Mouse (Mus musculus): ENCODE measurements around the gene Apba2. TPM values are rescaled to one million over a fixed set of nuclear protein-coding genes. Genes with fewer than 3 reads are reported as not detected.

The Apba2 gene
- polyA plus RNA-seq (2014; fragmentation: Nextera tagmentation; extraction: Ambion mirVana), result 18.3 and 20.7 TPM in 2 replicates

DNA sequence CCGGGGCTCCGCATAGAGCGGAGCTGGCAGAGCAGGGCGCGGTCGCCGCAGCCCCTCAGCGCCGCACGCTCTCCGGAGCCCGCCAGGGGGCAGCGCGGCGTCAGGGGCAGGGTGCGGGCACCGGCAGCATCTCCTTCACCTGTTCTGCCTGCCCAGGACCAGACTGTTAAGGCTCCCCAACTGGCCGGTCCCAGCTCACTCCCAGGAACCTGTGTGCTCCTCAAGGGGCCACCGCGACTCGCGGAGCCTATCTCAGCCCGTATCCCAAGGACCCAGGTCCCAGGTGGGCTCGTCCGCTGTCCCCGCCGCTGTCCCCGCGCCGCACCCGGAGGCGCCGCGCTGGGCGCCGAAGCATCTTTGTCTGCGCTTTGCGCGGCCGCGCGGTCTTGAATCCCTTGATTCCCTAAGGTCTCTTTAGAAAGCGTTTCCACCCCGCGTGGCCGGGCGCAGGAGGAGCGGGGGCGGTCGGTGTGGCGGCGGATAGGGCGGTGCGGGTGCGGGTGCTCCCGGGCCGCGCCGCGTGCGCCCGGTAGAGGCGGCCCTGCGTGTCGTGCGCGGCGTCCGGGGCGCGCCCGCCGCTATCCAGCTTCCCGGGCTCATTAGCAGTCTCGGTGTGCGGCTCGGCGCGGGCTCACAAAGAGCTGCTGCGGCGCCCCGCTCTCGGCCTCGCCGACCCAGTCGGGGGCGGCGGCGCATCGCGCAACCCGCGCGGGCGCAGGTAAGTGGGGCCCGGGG is at the start of gene Apba2:
TSS of gene Apba2 (plus strand) at position 171 of the 735 bp plus-strand sequence.
- Histone ChIP-seq H3K27ac (replicated peaks; ENCODE audit: low read depth, low read length) (no peak within 1 kb of the TSS), H3K36me3 (replicated peaks; ENCODE audit: control insufficient read depth, insufficient read depth, low read depth, low read length) (no peaks in the 10 kb centered on the region), H3K9ac (replicated peaks; ENCODE audit: low read length) (peak within 1 kb of the TSS; percentile 75), H3K9me3 (replicated peaks; ENCODE audit: control insufficient read depth, low read length) (no peaks in the 10 kb centered on the region), H3K4me2 (ENCODE audit: low read depth, low read length) (peak within 1 kb of the TSS; percentile 91), H3K27me3 (ENCODE audit: control insufficient read depth, insufficient read depth, low read length) (peaks cover 6% of the 10 kb centered on the region), H3K4me3 (ENCODE audit: low read depth, low read length) (peak within 1 kb of the TSS; percentile 49), H3K4me1 (ENCODE audit: control insufficient read depth, insufficient read depth, low read length) (no peaks in the 10 kb centered on the region)
- WGBS, result under 1% methylated on average over 79 of the region's 96 CpGs
- ATAC-seq (replicated peaks; ENCODE audit: insufficient number of reproducible peaks, low FRiP score, low TSS enrichment, low read depth) (peak; percentile 82), DNase-seq (ENCODE audit: low spot score) (peak; percentile 73)

DNA sequence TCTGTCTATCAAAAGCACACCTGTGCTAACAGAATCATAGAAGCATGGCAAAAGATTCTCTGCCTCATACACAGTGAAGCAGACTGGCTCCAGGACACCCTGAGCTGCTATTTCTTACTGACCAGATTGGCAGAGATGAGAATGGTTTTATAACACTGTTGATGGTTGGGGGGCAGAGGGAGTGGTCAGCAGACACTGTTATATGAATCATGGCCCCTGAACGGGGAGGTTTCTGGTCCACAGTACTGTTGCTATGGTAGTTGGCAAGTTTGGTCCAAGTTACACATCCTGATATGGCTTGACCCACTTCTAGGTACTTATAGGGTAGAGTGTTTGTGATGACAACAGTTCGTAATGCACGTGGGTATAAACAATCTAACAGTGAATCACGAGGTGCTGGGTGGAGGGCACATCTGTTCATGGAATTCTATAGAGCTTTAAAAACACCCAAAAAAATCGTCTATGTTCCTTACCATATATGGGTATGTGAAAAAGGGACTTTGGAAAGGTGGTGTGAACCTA is 49.6 kb upstream of the Apba2 start:
- no peak for ATAC-seq (replicated peaks; ENCODE audit: insufficient number of reproducible peaks, low FRiP score, low TSS enrichment, low read depth)
- Histone ChIP-seq H3K27ac (replicated peaks; ENCODE audit: low read depth, low read length) (no peak overlapping the region), H3K4me1 (ENCODE audit: control insufficient read depth, insufficient read depth, low read length) (no peaks in the 10 kb centered on the region), H3K4me3 (ENCODE audit: low read depth, low read length) (no peak overlapping the region), H3K27me3 (ENCODE audit: control insufficient read depth, insufficient read depth, low read length) (no peaks in the 10 kb centered on the region), H3K4me2 (ENCODE audit: low read depth, low read length) (no peak overlapping the region), H3K9ac (replicated peaks; ENCODE audit: low read length) (no peak overlapping the region), H3K9me3 (replicated peaks; ENCODE audit: control insufficient read depth, low read length) (no peaks in the 10 kb centered on the region), H3K36me3 (replicated peaks; ENCODE audit: control insufficient read depth, insufficient read depth, low read depth, low read length) (no peaks in the 10 kb centered on the region)
- WGBS, result 81% methylated on average over 5 of the region's 5 CpGs
- DNase-seq (ENCODE audit: low spot score), result no peak

DNA sequence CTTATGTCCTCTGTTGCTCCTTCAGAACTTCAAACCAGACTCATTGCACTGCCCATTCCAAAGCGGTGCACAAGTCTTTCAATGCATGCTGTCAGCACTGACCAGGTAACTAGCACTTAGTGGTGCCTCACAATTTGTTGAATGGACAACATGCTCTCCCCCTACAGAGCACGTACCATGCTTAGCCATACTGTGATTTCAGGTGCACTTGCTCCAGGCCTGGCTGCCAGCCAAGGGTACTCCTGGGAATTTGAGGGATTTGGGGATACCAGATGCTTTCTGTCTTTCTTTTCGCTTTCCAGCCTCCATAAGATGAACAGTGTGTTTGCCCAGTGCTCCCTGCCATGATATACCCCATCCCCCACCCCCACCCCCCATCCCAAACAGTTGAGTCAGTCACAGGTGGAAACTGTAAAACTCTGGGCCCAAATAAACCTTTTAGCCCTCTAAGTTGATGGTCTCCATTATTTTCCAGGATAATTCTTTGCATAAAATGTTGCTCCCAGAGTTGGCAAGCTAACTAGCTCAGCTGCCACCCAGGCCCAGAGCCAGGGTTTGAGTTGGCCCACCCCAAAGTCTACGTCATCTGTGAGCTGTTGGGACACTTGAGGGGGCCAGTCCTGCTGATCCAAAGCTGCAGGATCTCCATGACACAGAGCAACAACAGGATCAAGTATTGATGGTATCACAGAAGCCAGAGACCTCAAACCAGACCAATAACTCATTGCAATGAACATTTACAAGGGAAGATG is 48.9 kb upstream of the Apba2 start:
- Histone ChIP-seq H3K4me2 (ENCODE audit: low read depth, low read length) (no peak overlapping the region), H3K4me3 (ENCODE audit: low read depth, low read length) (no peak overlapping the region), H3K9me3 (replicated peaks; ENCODE audit: control insufficient read depth, low read length) (no peaks in the 10 kb centered on the region), H3K27me3 (ENCODE audit: control insufficient read depth, insufficient read depth, low read length) (no peaks in the 10 kb centered on the region), H3K4me1 (ENCODE audit: control insufficient read depth, insufficient read depth, low read length) (no peaks in the 10 kb centered on the region), H3K27ac (replicated peaks; ENCODE audit: low read depth, low read length) (no peak overlapping the region), H3K36me3 (replicated peaks; ENCODE audit: control insufficient read depth, insufficient read depth, low read depth, low read length) (no peaks in the 10 kb centered on the region), H3K9ac (replicated peaks; ENCODE audit: low read length) (no peak overlapping the region)
- WGBS, result 77% methylated on average over 4 of the region's 4 CpGs
- DNase-seq (ENCODE audit: low spot score) (no peak), ATAC-seq (replicated peaks; ENCODE audit: insufficient number of reproducible peaks, low FRiP score, low TSS enrichment, low read depth) (no peak)

DNA sequence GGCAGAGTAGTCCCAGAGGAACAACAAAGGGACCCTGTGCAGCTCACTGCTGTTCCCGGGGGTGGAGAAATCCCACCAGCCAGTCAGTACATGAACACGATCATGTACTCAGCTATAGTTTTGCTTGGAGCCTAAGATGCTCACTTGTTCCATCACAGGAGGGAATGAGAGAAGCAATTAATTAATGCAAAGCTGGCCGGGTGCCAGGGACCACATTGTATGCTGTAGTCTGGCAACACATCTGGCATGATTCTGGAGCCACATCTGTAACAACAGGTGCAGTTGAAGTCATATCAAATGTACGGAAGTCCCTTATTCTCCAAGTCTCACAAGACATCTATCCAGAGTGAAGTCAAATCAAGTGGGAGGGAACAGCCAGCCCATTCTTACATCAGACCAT is 45.3 kb upstream of the Apba2 start:
- no peaks in the 10 kb centered on the region for H3K27me3 ChIP-seq (ENCODE audit: control insufficient read depth, insufficient read depth, low read length)
- ATAC-seq (replicated peaks; ENCODE audit: insufficient number of reproducible peaks, low FRiP score, low TSS enrichment, low read depth), result no peak
- H3K4me1 ChIP-seq (ENCODE audit: control insufficient read depth, insufficient read depth, low read length), result no peaks in the 10 kb centered on the region
- no peak overlapping the region for H3K4me3 ChIP-seq (ENCODE audit: low read depth, low read length)
- no peaks in the 10 kb centered on the region for H3K36me3 ChIP-seq (replicated peaks; ENCODE audit: control insufficient read depth, insufficient read depth, low read depth, low read length)
- H3K27ac ChIP-seq (replicated peaks; ENCODE audit: low read depth, low read length), result no peak overlapping the region
- WGBS, result 85% methylated on average over 4 of the region's 4 CpGs
- no peaks in the 10 kb centered on the region for H3K9me3 ChIP-seq (replicated peaks; ENCODE audit: control insufficient read depth, low read length)
- no peak overlapping the region for H3K9ac ChIP-seq (replicated peaks; ENCODE audit: low read length)
- H3K4me2 ChIP-seq (ENCODE audit: low read depth, low read length), result no peak overlapping the region
- DNase-seq (ENCODE audit: low spot score), result no peak

DNA sequence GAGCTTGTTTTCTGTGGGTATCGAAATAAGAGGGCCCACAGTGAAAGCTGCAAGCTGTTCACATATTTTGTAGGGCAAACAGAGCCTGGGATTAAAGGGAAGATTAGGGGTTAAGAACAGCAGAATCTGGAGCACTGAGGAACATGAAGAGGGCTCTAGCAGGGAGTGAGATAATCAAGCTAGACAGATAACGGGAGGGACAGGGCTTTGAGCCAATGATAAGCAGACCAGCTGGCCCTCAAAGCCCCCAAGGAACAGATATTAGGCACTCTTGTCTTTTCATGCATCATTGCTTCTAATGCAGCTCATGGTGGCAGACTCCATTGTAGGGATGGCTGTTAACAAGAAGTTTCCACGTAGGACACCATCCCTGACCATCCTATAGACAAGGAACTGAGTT is 44.8 kb upstream of the Apba2 start:
- ATAC-seq (replicated peaks; ENCODE audit: insufficient number of reproducible peaks, low FRiP score, low TSS enrichment, low read depth), result no peak
- Histone ChIP-seq H3K4me3 (ENCODE audit: low read depth, low read length) (no peak overlapping the region), H3K4me1 (ENCODE audit: control insufficient read depth, insufficient read depth, low read length) (no peaks in the 10 kb centered on the region), H3K27me3 (ENCODE audit: control insufficient read depth, insufficient read depth, low read length) (no peaks in the 10 kb centered on the region), H3K9ac (replicated peaks; ENCODE audit: low read length) (no peak overlapping the region), H3K4me2 (ENCODE audit: low read depth, low read length) (no peak overlapping the region), H3K9me3 (replicated peaks; ENCODE audit: control insufficient read depth, low read length) (no peaks in the 10 kb centered on the region), H3K27ac (replicated peaks; ENCODE audit: low read depth, low read length) (no peak overlapping the region), H3K36me3 (replicated peaks; ENCODE audit: control insufficient read depth, insufficient read depth, low read depth, low read length) (no peaks in the 10 kb centered on the region)
- 79% methylated on average over 3 of the region's 3 CpGs for WGBS
- DNase-seq (ENCODE audit: low spot score), result no peak

DNA sequence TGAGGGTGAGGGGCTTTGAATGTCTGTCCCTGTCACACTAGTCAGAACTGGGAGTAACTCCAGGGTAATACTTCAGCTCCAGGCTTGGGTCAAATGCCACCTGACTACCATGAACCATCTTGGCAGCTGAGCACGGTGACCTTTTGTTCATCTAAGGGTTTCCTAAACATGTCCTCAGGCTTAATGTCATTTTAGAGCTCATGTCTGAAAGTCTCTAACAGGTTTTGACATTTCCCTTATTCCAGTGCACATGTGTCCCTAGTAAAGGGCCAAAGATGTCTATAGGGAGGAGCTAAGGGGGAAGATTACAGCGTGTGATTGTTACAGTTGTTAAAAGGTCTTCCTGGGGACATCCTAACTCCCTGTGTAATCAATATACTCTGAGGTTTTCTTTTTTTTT is 43.7 kb upstream of the Apba2 start:
- no peaks in the 10 kb centered on the region for H3K27me3 ChIP-seq (ENCODE audit: control insufficient read depth, insufficient read depth, low read length)
- DNase-seq (ENCODE audit: low spot score) (no peak), ATAC-seq (replicated peaks; ENCODE audit: insufficient number of reproducible peaks, low FRiP score, low TSS enrichment, low read depth) (no peak)
- no peak overlapping the region for H3K4me3 ChIP-seq (ENCODE audit: low read depth, low read length)
- no peaks in the 10 kb centered on the region for H3K4me1 ChIP-seq (ENCODE audit: control insufficient read depth, insufficient read depth, low read length)
- no peaks in the 10 kb centered on the region for H3K36me3 ChIP-seq (replicated peaks; ENCODE audit: control insufficient read depth, insufficient read depth, low read depth, low read length)
- H3K9ac ChIP-seq (replicated peaks; ENCODE audit: low read length), result no peak overlapping the region
- no peak overlapping the region for H3K4me2 ChIP-seq (ENCODE audit: low read depth, low read length)
- 78% methylated on average over 2 of the region's 2 CpGs for WGBS
- H3K9me3 ChIP-seq (replicated peaks; ENCODE audit: control insufficient read depth, low read length), result no peaks in the 10 kb centered on the region
- no peak overlapping the region for H3K27ac ChIP-seq (replicated peaks; ENCODE audit: low read depth, low read length)

DNA sequence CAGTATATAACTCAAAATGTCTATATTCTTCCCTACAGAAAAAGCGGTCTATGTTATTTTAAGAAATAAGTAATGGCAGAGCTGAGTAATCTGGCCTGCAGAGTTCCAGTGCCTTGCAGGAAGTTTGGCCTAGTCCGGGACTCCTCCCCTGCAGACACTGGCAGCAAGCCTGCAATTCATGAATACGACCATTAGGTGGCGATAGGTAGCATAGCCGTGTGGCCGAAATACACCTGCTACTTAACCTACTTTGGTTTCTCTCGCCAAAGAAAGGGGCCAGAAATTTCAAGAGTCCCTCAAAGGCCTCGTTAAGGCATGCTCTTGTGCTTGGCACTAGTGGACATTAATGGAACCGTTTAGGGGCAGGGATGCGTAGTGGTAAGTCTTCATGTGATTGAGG is 4.1 kb upstream of the Apba2 start:
- Histone ChIP-seq H3K27me3 (ENCODE audit: control insufficient read depth, insufficient read depth, low read length) (peaks cover 3% of the 10 kb centered on the region), H3K4me1 (ENCODE audit: control insufficient read depth, insufficient read depth, low read length) (no peaks in the 10 kb centered on the region), H3K4me3 (ENCODE audit: low read depth, low read length) (no peak overlapping the region), H3K4me2 (ENCODE audit: low read depth, low read length) (no peak overlapping the region), H3K27ac (replicated peaks; ENCODE audit: low read depth, low read length) (no peak overlapping the region), H3K36me3 (replicated peaks; ENCODE audit: control insufficient read depth, insufficient read depth, low read depth, low read length) (no peaks in the 10 kb centered on the region), H3K9me3 (replicated peaks; ENCODE audit: control insufficient read depth, low read length) (no peaks in the 10 kb centered on the region), H3K9ac (replicated peaks; ENCODE audit: low read length) (no peak overlapping the region)
- DNase-seq (ENCODE audit: low spot score), result peak; percentile 60
- 39% methylated on average over 10 of the region's 10 CpGs for WGBS
- ATAC-seq (replicated peaks; ENCODE audit: insufficient number of reproducible peaks, low FRiP score, low TSS enrichment, low read depth), result no peak

All from embryonic facial prominence, embryonic 11.5 days (tissue).